In genomic region chr17:6661093-6661816, GRCm38 (mm10) we compare ENCODE assay signal across 7 mouse cellular contexts. TPM values are rescaled to one million over a fixed set of nuclear protein-coding genes. Genes with fewer than 3 reads are reported as not detected.
DNase-seq lines count a peak whose midpoint lies in the region; ATAC-seq lines count a peak whose summit lies in the region.
"Not testable (repeated sequence)": the region's sequence is repeated elsewhere in the genome, so short reads cannot be mapped to it uniquely, and the experiment has no call there.

No protein-coding gene starts in this region.

- not testable (repeated sequence) for H3K27ac ChIP-seq in forebrain, embryonic 14.5 days (ENCODE audit: low read depth, low read length); heart, embryonic 15.5 days; intestine, embryonic 15.5 days; liver, embryonic 15.5 days (replicated peaks); midbrain, embryonic 11.5 days (ENCODE audit: low read depth, low read length)

- H3K9me3 ChIP-seq in forebrain, embryonic 14.5 days (replicated peaks; ENCODE audit: control insufficient read depth, low read length); heart, embryonic 15.5 days (replicated peaks); intestine, embryonic 15.5 days; liver, embryonic 15.5 days (replicated peaks); midbrain, embryonic 11.5 days (ENCODE audit: control insufficient read depth, low read length): not testable (repeated sequence)

- H3K4me2 ChIP-seq in forebrain, embryonic 14.5 days (ENCODE audit: low read length); heart, embryonic 15.5 days; intestine, embryonic 15.5 days (replicated peaks); liver, embryonic 15.5 days; midbrain, embryonic 11.5 days: not testable (repeated sequence)

- H3K36me3 ChIP-seq in forebrain, embryonic 14.5 days (ENCODE audit: control insufficient read depth, insufficient read depth, low read length); heart, embryonic 15.5 days; intestine, embryonic 15.5 days; liver, embryonic 15.5 days (replicated peaks); midbrain, embryonic 11.5 days (ENCODE audit: control insufficient read depth, insufficient read depth, low read length): not testable (repeated sequence)

- ATAC-seq in forebrain, embryonic 14.5 days = peak; percentile 40; the same call in 1 of the 2 replicates
- peak; percentile 56 for ATAC-seq in heart, embryonic 15.5 days (replicated peaks; ENCODE audit: insufficient number of reproducible peaks, insufficient read depth, low FRiP score, low read depth)
- peak; percentile 73 for ATAC-seq in intestine, embryonic 15.5 days
- ATAC-seq in liver, embryonic 15.5 days (ENCODE audit: insufficient read depth) = peak; percentile 43; the same call in 1 of the 2 replicates
- peak; percentile 22; the same call in 1 of the 2 replicates for ATAC-seq in midbrain, embryonic 11.5 days (ENCODE audit: low FRiP score)

- not testable (repeated sequence) for H3K4me1 ChIP-seq in forebrain, embryonic 14.5 days (ENCODE audit: control insufficient read depth, insufficient read depth, low read length); heart, embryonic 15.5 days (replicated peaks); intestine, embryonic 15.5 days (replicated peaks); liver, embryonic 15.5 days (replicated peaks); midbrain, embryonic 11.5 days (ENCODE audit: control insufficient read depth, insufficient read depth, low read length)

- H3K9ac ChIP-seq in forebrain, embryonic 14.5 days (ENCODE audit: low read length); heart, embryonic 15.5 days; intestine, embryonic 15.5 days; liver, embryonic 15.5 days; midbrain, embryonic 11.5 days (ENCODE audit: low read length): not testable (repeated sequence)

- H3K4me3 ChIP-seq in forebrain, embryonic 14.5 days (ENCODE audit: low read depth, low read length); heart, embryonic 15.5 days; intestine, embryonic 15.5 days (replicated peaks); liver, embryonic 15.5 days (replicated peaks); midbrain, embryonic 11.5 days (ENCODE audit: low read depth, low read length): not testable (repeated sequence)

- H3K27me3 ChIP-seq in forebrain, embryonic 14.5 days (replicated peaks; ENCODE audit: control insufficient read depth, insufficient read depth, low read length); heart, embryonic 15.5 days; intestine, embryonic 15.5 days (replicated peaks); liver, embryonic 15.5 days; midbrain, embryonic 11.5 days (ENCODE audit: control insufficient read depth, insufficient read depth, low read length): not testable (repeated sequence)

- peak; percentile 11 for DNase-seq in brain, adult 2 months (ENCODE audit: low read depth, low spot score)
- not testable (repeated sequence) for DNase-seq in forebrain, embryonic 14.5 days (ENCODE audit: low spot score)
- peak; percentile 81 for DNase-seq in midbrain, embryonic 11.5 days (ENCODE audit: low spot score, missing footprints)
- DNase-seq in testis, postnatal 10 days (ENCODE audit: low spot score) = peak; percentile 71

- 48% methylated on average over 8 of the region's 11 CpGs for WGBS in forebrain, embryonic 14.5 days
- WGBS in heart, embryonic 15.5 days = 40% methylated on average over 10 of the region's 11 CpGs
- 35% methylated on average over 10 of the region's 11 CpGs for WGBS in intestine, embryonic 15.5 days
- 37% methylated on average over 10 of the region's 11 CpGs for WGBS in liver, embryonic 15.5 days (ENCODE audit: insufficient replicate concordance)
- WGBS in midbrain, embryonic 11.5 days = 49% methylated on average over 8 of the region's 11 CpGs

RNA-seq across cellular contexts. Expression of gene Sytl3, which starts 2.4 kb away (rescaled TPM):
- 0.38 and 0.51 TPM in 2 replicates for polyA plus RNA-seq in forebrain, embryonic 14.5 days (2014; fragmentation: Nextera tagmentation; extraction: Ambion mirVana)
- 0.30 and 3.1 TPM in 2 replicates for polyA plus RNA-seq in heart, embryonic 15.5 days (2015; fragmentation: Nextera tagmentation; extraction: Ambion mirVana)
- polyA plus RNA-seq in intestine, embryonic 15.5 days (2015; fragmentation: Nextera tagmentation; extraction: Ambion mirVana) = 1.9 and 2.4 TPM in 2 replicates
- polyA plus RNA-seq in liver, embryonic 15.5 days (2015; fragmentation: Nextera tagmentation; extraction: Ambion mirVana) = 0.08 and 0.17 TPM in 2 replicates
- not detected in 2 replicates for polyA plus RNA-seq in midbrain, embryonic 11.5 days (2014; fragmentation: Nextera tagmentation; extraction: Ambion mirVana)

RNA-seq across cellular contexts. Expression of gene Dynlt1f, which starts 5.6 kb away (rescaled TPM):
- 281 and 376 TPM in 2 replicates for polyA plus RNA-seq in forebrain, embryonic 14.5 days (2014; fragmentation: Nextera tagmentation; extraction: Ambion mirVana)
- 171 and 185 TPM in 2 replicates for polyA plus RNA-seq in heart, embryonic 15.5 days (2015; fragmentation: Nextera tagmentation; extraction: Ambion mirVana)
- polyA plus RNA-seq in intestine, embryonic 15.5 days (2015; fragmentation: Nextera tagmentation; extraction: Ambion mirVana) = 254 and 273 TPM in 2 replicates
- polyA plus RNA-seq in liver, embryonic 15.5 days (2015; fragmentation: Nextera tagmentation; extraction: Ambion mirVana) = 69.7 and 76.3 TPM in 2 replicates
- 302 and 308 TPM in 2 replicates for polyA plus RNA-seq in midbrain, embryonic 11.5 days (2014; fragmentation: Nextera tagmentation; extraction: Ambion mirVana)

RNA-seq across cellular contexts. Expression of gene Dynlt1c, which starts 59.8 kb away (rescaled TPM):
- 35.5 and 43.0 TPM in 2 replicates for polyA plus RNA-seq in forebrain, embryonic 14.5 days (2014; fragmentation: Nextera tagmentation; extraction: Ambion mirVana)
- 24.3 and 25.7 TPM in 2 replicates for polyA plus RNA-seq in heart, embryonic 15.5 days (2015; fragmentation: Nextera tagmentation; extraction: Ambion mirVana)
- 30.2 and 38.1 TPM in 2 replicates for polyA plus RNA-seq in intestine, embryonic 15.5 days (2015; fragmentation: Nextera tagmentation; extraction: Ambion mirVana)
- polyA plus RNA-seq in liver, embryonic 15.5 days (2015; fragmentation: Nextera tagmentation; extraction: Ambion mirVana) = 6.6 and 6.9 TPM in 2 replicates
- 32.5 and 33.3 TPM in 2 replicates for polyA plus RNA-seq in midbrain, embryonic 11.5 days (2014; fragmentation: Nextera tagmentation; extraction: Ambion mirVana)

Comparison
In these comparisons a context has a peak if more than half of its experiments do, and no peak if none do; other contexts are left out.
1. ATAC-seq: peak in every context shown above with its lines; median percentile 73 in intestine, embryonic 15.5 days; 56 in heart, embryonic 15.5 days; 43 in liver, embryonic 15.5 days; 40 in forebrain, embryonic 14.5 days; 22 in midbrain, embryonic 11.5 days.